Mouse (Mus musculus): Measurements from ENCODE around the gene Snrnp25.

Gene Snrnp25

DNA sequence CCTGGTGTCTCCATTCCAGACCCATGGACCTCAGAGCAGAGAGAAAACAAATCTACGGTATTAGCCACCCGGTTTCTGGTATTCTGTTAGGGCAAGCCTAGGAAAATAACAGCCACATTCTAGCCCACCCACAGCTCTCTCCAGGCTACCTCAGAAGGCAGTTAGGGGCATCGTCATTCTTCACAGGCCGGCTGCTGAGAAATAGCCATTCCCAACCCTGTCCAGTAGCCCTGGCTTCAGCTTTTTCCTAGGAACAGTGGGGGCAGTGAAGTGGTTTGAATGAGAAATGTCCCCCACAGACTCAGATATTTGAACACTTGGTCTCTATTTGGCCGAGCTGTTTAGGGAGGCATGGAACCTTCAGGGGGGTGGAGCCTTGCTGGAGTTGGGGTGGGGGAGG lies 15.8 kb upstream of the Snrnp25 start:
- Histone ChIP-seq H3K9me3 (ENCODE audit: low read length) (no peaks in the 10 kb centered on the region), H3K4me3 (replicated peaks; ENCODE audit: low read length) (no peak overlapping the region), H3K36me3 (ENCODE audit: insufficient read depth, low read length) (no peaks in the 10 kb centered on the region), H3K4me1 (replicated peaks; ENCODE audit: low read depth, low read length) (peaks cover 32% of the 10 kb centered on the region), H3K27me3 (ENCODE audit: insufficient read depth, low read length) (peaks cover 20% of the 10 kb centered on the region)
- TF ChIP-seq POU5F1 (IDR thresholded peaks at IDR 0.05; ENCODE audit: borderline replicate concordance, low read length) (no peak), NANOG (IDR thresholded peaks at IDR 0.05; ENCODE audit: borderline replicate concordance, low read length) (no peak), CTCF (conservative IDR thresholded peaks at IDR 0.05; ENCODE audit: low read length) (no peak)

DNA sequence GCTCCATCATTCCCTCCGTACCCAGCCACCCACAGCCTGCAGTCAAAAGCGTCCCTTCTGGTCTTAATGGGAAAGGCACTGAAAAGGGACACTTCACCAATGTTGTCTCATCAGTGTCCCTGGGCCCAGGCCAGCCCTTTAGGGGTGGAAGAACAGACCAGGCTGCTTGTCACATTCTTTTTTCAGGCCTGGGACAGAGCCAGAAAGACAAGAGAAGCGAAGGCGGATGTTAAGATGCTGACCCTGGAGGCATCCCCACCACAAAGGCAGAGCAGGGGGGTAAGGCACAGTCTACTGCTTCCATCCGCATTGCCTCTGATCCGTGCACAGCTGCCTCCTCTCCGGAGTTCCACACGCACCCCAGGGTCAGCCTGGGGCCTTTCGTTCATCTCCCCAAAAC lies 15.1 kb upstream of the Snrnp25 start:
- peaks cover 37% of the 10 kb centered on the region for H3K4me1 ChIP-seq (replicated peaks; ENCODE audit: low read depth, low read length)
- H3K4me3 ChIP-seq (replicated peaks; ENCODE audit: low read length), result peak overlapping the region; percentile 51
- no peaks in the 10 kb centered on the region for H3K36me3 ChIP-seq (ENCODE audit: insufficient read depth, low read length)
- no peaks in the 10 kb centered on the region for H3K9me3 ChIP-seq (ENCODE audit: low read length)
- H3K27me3 ChIP-seq (ENCODE audit: insufficient read depth, low read length), result peaks cover 27% of the 10 kb centered on the region
- no peak for TF ChIP-seq POU5F1 (IDR thresholded peaks at IDR 0.05; ENCODE audit: borderline replicate concordance, low read length)
- TF ChIP-seq NANOG (IDR thresholded peaks at IDR 0.05; ENCODE audit: borderline replicate concordance, low read length), result no peak
- TF ChIP-seq CTCF (conservative IDR thresholded peaks at IDR 0.05; ENCODE audit: low read length), result no peak

DNA sequence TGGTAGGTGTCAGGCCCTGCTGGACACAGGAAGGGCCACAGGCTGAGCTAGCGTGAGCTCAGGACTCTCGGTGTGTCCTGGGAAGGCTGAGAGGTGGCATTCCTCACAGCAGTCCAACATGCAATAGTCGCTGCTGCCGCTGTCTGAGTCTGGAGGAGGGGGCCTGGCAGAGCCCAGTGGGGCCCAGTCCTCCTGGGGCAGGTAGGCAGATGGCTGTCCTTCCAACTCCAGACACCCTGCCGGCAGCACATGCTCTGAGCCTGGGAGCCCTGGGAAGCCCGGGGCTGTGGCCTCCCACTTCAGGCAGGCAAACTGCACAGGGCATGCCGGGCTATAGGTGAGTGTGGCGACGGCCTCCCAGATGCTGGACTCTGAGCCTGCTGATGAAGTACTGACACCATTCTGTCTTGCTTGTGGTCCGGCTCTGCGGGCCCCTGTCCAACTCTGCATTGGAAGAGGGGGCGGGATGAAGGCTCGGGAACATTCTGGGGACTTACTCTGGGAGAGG lies 14.6 kb upstream of the Snrnp25 start:
- H3K36me3 ChIP-seq (ENCODE audit: insufficient read depth, low read length), result no peaks in the 10 kb centered on the region
- no peaks in the 10 kb centered on the region for H3K9me3 ChIP-seq (ENCODE audit: low read length)
- peaks cover 27% of the 10 kb centered on the region for H3K27me3 ChIP-seq (ENCODE audit: insufficient read depth, low read length)
- H3K4me1 ChIP-seq (replicated peaks; ENCODE audit: low read depth, low read length), result peaks cover 38% of the 10 kb centered on the region
- H3K4me3 ChIP-seq (replicated peaks; ENCODE audit: low read length), result peak overlapping the region; percentile 51
- TF ChIP-seq CTCF (conservative IDR thresholded peaks at IDR 0.05; ENCODE audit: low read length), result no peak
- TF ChIP-seq NANOG (IDR thresholded peaks at IDR 0.05; ENCODE audit: borderline replicate concordance, low read length), result no peak
- TF ChIP-seq POU5F1 (IDR thresholded peaks at IDR 0.05; ENCODE audit: borderline replicate concordance, low read length), result no peak

DNA sequence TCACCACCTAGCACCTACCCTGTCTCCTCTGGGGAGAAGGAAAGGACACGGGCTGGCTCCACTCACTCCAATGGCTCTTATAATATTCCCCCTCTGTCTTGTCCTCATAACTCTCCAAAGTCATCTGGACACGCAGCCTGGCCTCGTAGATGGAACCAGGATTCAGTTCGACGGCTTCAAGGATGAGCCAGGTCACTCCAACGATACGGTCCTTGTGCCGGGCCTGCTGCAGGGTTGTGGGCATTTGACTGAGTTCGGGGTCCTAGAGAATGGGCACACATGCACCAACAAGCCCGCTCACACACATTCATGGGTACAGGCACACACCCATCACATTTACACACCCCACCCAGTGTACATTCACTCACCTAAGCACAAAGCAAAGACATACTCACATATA lies 12.1 kb upstream of the Snrnp25 start:
- TF ChIP-seq POU5F1 (IDR thresholded peaks at IDR 0.05; ENCODE audit: borderline replicate concordance, low read length) (no peak), NANOG (IDR thresholded peaks at IDR 0.05; ENCODE audit: borderline replicate concordance, low read length) (no peak), CTCF (conservative IDR thresholded peaks at IDR 0.05; ENCODE audit: low read length) (no peak)
- Histone ChIP-seq H3K4me3 (replicated peaks; ENCODE audit: low read length) (no peak overlapping the region), H3K36me3 (ENCODE audit: insufficient read depth, low read length) (no peaks in the 10 kb centered on the region), H3K4me1 (replicated peaks; ENCODE audit: low read depth, low read length) (peaks cover 42% of the 10 kb centered on the region), H3K9me3 (ENCODE audit: low read length) (no peaks in the 10 kb centered on the region), H3K27me3 (ENCODE audit: insufficient read depth, low read length) (peaks cover 39% of the 10 kb centered on the region)

DNA sequence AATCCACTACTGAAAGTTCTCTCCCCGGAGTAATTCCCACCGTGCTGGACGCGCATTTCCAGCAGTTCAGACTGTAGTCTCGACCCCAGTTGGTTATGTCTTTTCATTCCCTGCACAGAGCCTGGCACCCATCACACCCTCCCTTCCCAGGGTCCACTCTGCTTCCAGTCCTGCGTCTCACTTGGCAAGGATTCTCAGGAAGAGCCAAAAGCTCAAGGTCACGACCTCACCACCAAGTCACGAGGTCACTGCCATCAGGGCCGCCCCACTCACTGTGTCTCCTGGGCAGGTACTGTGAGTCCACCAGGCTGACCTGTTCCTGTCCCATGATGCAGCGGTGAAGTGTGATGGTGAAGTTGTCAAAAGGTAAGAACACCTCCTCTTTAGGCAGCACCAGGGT lies 11.1 kb upstream of the Snrnp25 start:
- H3K36me3 ChIP-seq (ENCODE audit: insufficient read depth, low read length), result no peaks in the 10 kb centered on the region
- H3K9me3 ChIP-seq (ENCODE audit: low read length), result no peaks in the 10 kb centered on the region
- peaks cover 48% of the 10 kb centered on the region for H3K4me1 ChIP-seq (replicated peaks; ENCODE audit: low read depth, low read length)
- H3K27me3 ChIP-seq (ENCODE audit: insufficient read depth, low read length), result peaks cover 41% of the 10 kb centered on the region
- TF ChIP-seq NANOG (IDR thresholded peaks at IDR 0.05; ENCODE audit: borderline replicate concordance, low read length), result no peak
- TF ChIP-seq CTCF (conservative IDR thresholded peaks at IDR 0.05; ENCODE audit: low read length), result no peak
- no peak for TF ChIP-seq POU5F1 (IDR thresholded peaks at IDR 0.05; ENCODE audit: borderline replicate concordance, low read length)
- H3K4me3 ChIP-seq (replicated peaks; ENCODE audit: low read length), result no peak overlapping the region

DNA sequence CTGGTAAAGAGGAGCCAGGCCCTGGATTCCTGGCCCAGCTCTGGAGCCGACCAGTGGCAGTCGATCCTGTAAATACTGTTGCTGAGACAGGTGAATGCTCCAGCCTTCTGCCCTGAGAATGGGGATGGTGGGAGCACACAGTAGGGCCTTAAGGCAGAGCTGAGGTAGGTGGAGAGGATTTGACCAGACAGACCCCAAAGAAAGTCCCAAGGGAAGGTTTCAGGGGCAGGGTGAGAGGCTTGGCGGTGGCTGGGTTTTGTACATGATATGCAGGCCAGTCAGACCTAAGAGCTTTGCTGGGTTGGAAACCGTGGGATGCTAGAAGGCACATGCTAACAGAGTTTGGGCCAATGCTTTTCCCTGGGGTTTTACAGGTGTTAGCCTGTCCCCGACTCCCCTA lies 10.6 kb upstream of the Snrnp25 start:
- Histone ChIP-seq H3K27me3 (ENCODE audit: insufficient read depth, low read length) (peaks cover 41% of the 10 kb centered on the region), H3K4me1 (replicated peaks; ENCODE audit: low read depth, low read length) (peaks cover 49% of the 10 kb centered on the region), H3K4me3 (replicated peaks; ENCODE audit: low read length) (no peak overlapping the region), H3K36me3 (ENCODE audit: insufficient read depth, low read length) (no peaks in the 10 kb centered on the region), H3K9me3 (ENCODE audit: low read length) (no peaks in the 10 kb centered on the region)
- no peak for TF ChIP-seq CTCF (conservative IDR thresholded peaks at IDR 0.05; ENCODE audit: low read length)
- TF ChIP-seq POU5F1 (IDR thresholded peaks at IDR 0.05; ENCODE audit: borderline replicate concordance, low read length), result no peak
- no peak for TF ChIP-seq NANOG (IDR thresholded peaks at IDR 0.05; ENCODE audit: borderline replicate concordance, low read length)

DNA sequence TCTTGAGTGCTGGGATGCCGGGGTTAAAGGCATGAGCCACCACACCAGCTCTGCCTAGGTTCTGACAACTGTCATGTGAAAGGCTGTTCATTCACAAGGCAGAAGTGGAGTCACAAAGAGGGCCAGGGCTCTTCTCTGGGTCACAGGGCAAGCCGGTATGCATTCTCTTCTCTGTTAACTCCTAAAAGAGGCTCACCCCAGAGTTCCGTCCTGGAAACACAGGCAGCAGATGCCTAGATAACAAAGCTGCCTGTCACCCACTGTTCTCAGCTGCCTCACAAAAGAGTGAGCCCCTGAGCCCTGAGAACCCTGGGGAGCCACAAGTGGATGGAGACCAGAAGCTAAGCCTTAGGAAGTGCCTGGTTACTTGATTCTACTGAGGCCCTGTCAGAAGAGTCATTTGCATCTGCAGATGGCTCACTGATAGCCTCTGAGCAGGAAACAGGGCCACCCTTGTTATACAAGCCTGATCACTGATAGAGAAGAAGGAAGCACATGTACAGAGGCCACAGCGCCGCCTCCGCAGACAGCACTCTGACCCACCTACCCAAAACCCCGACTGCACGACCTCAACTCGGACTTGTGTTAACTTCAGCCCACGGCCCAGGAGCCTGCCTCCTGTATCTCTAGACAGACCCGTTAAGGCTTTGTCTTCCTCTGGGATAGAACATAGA lies 9.2 kb upstream of the Snrnp25 start:
- TF ChIP-seq POU5F1 (IDR thresholded peaks at IDR 0.05; ENCODE audit: borderline replicate concordance, low read length), result no peak
- TF ChIP-seq CTCF (conservative IDR thresholded peaks at IDR 0.05; ENCODE audit: low read length), result no peak
- TF ChIP-seq NANOG (IDR thresholded peaks at IDR 0.05; ENCODE audit: borderline replicate concordance, low read length), result no peak
- Histone ChIP-seq H3K27me3 (ENCODE audit: insufficient read depth, low read length) (peaks cover 33% of the 10 kb centered on the region), H3K9me3 (ENCODE audit: low read length) (no peaks in the 10 kb centered on the region), H3K36me3 (ENCODE audit: insufficient read depth, low read length) (no peaks in the 10 kb centered on the region), H3K4me3 (replicated peaks; ENCODE audit: low read length) (no peak overlapping the region), H3K4me1 (replicated peaks; ENCODE audit: low read depth, low read length) (peaks cover 35% of the 10 kb centered on the region)

DNA sequence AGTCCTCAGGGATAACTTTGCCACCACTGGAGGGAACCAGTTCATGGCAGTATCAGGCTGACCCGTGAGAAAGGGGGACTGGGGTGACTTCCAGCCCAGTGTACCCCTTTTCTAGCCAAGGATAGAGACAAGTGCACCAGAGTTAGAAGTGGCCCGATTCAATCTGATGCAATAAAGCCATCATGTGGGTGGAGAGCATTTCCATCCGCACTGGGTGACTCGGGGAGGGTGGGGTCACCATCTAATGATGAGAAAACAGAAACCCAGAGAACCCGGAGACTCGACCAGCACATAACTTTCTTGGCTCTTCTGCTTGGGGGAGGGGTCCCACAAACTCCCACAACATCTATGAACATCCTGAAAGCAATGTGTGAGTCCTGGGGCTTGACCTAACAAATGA lies 8.5 kb upstream of the Snrnp25 start:
- Histone ChIP-seq H3K4me1 (replicated peaks; ENCODE audit: low read depth, low read length) (peaks cover 32% of the 10 kb centered on the region), H3K4me3 (replicated peaks; ENCODE audit: low read length) (no peak overlapping the region), H3K27me3 (ENCODE audit: insufficient read depth, low read length) (peaks cover 28% of the 10 kb centered on the region), H3K9me3 (ENCODE audit: low read length) (no peaks in the 10 kb centered on the region), H3K36me3 (ENCODE audit: insufficient read depth, low read length) (no peaks in the 10 kb centered on the region)
- no peak for TF ChIP-seq CTCF (conservative IDR thresholded peaks at IDR 0.05; ENCODE audit: low read length)
- TF ChIP-seq POU5F1 (IDR thresholded peaks at IDR 0.05; ENCODE audit: borderline replicate concordance, low read length), result no peak
- TF ChIP-seq NANOG (IDR thresholded peaks at IDR 0.05; ENCODE audit: borderline replicate concordance, low read length), result no peak

DNA sequence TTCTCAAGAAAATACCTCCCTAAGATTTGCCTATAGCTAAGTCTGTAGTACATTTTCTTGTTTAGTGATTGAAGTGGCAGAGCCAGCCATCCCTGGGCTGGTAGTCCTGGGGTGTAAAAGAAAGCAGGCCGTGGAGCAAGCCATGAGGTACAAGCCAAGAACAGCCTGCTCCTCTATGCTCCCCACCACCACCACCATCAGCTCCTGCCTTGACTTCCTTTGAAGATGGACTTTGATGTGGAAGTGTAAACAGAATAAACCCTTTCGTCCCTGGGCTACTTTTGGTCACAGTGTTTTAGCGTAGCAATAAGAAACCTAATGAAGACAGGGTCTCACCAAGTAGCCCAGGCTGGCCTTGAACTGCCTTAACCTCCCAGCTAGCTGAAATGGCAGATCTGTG lies 7.4 kb upstream of the Snrnp25 start:
- H3K27me3 ChIP-seq (ENCODE audit: insufficient read depth, low read length), result peaks cover 33% of the 10 kb centered on the region
- H3K36me3 ChIP-seq (ENCODE audit: insufficient read depth, low read length), result no peaks in the 10 kb centered on the region
- no peaks in the 10 kb centered on the region for H3K9me3 ChIP-seq (ENCODE audit: low read length)
- H3K4me1 ChIP-seq (replicated peaks; ENCODE audit: low read depth, low read length), result peaks cover 32% of the 10 kb centered on the region
- TF ChIP-seq CTCF (conservative IDR thresholded peaks at IDR 0.05; ENCODE audit: low read length) (no peak), POU5F1 (IDR thresholded peaks at IDR 0.05; ENCODE audit: borderline replicate concordance, low read length) (no peak), NANOG (IDR thresholded peaks at IDR 0.05; ENCODE audit: borderline replicate concordance, low read length) (no peak)
- no peak overlapping the region for H3K4me3 ChIP-seq (replicated peaks; ENCODE audit: low read length)
